Mouse (Mus musculus) ES-Bruce4 (cell line): ENCODE measurements around the gene Nanos3. TPM values are rescaled to one million over a fixed set of nuclear protein-coding genes. Genes with fewer than 3 reads are reported as not detected.

Experiments
- H3K27ac ChIP-seq: 2 replicates; pipeline ENCODE4 v1.5.1; 2012; ENCODE audit warnings: low read length, inconsistent platforms; ENCODE audit not compliant: insufficient read depth
- H3K27me3 ChIP-seq: 2 replicates; pipeline ENCODE4 v1.6.1; 2012; ENCODE audit warnings: mild to moderate bottlenecking, low read length, inconsistent platforms; ENCODE audit not compliant: control insufficient read depth, poor library complexity, insufficient read depth, severe bottlenecking
- H3K36me3 ChIP-seq: 2 replicates; pipeline ENCODE4 v1.6.1; 2012; ENCODE audit warnings: inconsistent platforms, mild to moderate bottlenecking, low read length, moderate library complexity; ENCODE audit not compliant: control insufficient read depth, poor library complexity, insufficient read depth, severe bottlenecking
- H3K4me1 ChIP-seq: one replicate; pipeline ENCODE4 v1.8.1; 2011; ENCODE audit warnings: low read length; ENCODE audit not compliant: control insufficient read depth, insufficient read depth
- H3K4me3 ChIP-seq: 2 replicates; pipeline ENCODE4 v1.5.1; 2011; ENCODE audit warnings: low read depth, mild to moderate bottlenecking, low read length
- H3K9ac ChIP-seq: 2 replicates; pipeline ENCODE4 v1.6.1; 2012; ENCODE audit warnings: low read depth, mild to moderate bottlenecking, inconsistent platforms; ENCODE audit not compliant: poor library complexity, severe bottlenecking
- H3K9me3 ChIP-seq: replicated peaks from 2 replicates; pipeline ENCODE4 v1.6.1; 2012; ENCODE audit warnings: mild to moderate bottlenecking, low read length, inconsistent platforms; ENCODE audit not compliant: control insufficient read depth, poor library complexity, insufficient read depth, severe bottlenecking
- CTCF ChIP-seq: IDR thresholded peaks from one replicate; pipeline ENCODE4 v1.8.1; 2011; ENCODE audit warnings: low read depth, low read length
- EP300 ChIP-seq: IDR thresholded peaks from 2 replicates; pipeline ENCODE4 v1.6.1; 2011; ENCODE audit warnings: low read depth, low read length; ENCODE audit not compliant: insufficient read depth
- POLR2A ChIP-seq: IDR thresholded peaks from one replicate; pipeline ENCODE4 v1.8.1; 2011; ENCODE audit warnings: low read length; ENCODE audit not compliant: insufficient read depth
- polyA plus RNA-seq: library from polyadenylated mRNA; stranded (reverse); fragments of >200 nt; gene quantifications from 2 replicates; pipeline ENCODE4 v1.2.4, GENCODE M21; 2011; ENCODE audit warnings: low read depth; ENCODE audit not compliant: missing spikeins, insufficient read depth, insufficient read length

Nanos3 gene
- polyA plus RNA-seq, 1 experiment, result 3.0 TPM

- H3K4me3 ChIP-seq, result peak within 1 kb of the TSS; percentile 77
- H3K36me3 ChIP-seq, result peaks cover 10% of the 10 kb centered on the region
- peak; percentile 72 for TF ChIP-seq EP300
- TF ChIP-seq CTCF, result no peak
- peak; percentile 78 for TF ChIP-seq POLR2A
- no peaks in the 10 kb centered on the region for H3K9me3 ChIP-seq
- H3K4me1 ChIP-seq, result peaks cover 7% of the 10 kb centered on the region
- peak within 1 kb of the TSS; percentile 70 for H3K9ac ChIP-seq
- H3K27me3 ChIP-seq, result no peaks in the 10 kb centered on the region
- H3K27ac ChIP-seq, result peak within 1 kb of the TSS; percentile 80
Observed at GRCm38 (mm10) chr8:84147769-84148530, 37.1 kb downstream of the Nanos3 start, which contains the start of the genes Cc2d1a and 4930432K21Rik. Gene Cc2d1a, minus strand, starts transcription at chr8:84147936. Gene 4930432K21Rik, plus strand, starts transcription at chr8:84148025.

DNA sequence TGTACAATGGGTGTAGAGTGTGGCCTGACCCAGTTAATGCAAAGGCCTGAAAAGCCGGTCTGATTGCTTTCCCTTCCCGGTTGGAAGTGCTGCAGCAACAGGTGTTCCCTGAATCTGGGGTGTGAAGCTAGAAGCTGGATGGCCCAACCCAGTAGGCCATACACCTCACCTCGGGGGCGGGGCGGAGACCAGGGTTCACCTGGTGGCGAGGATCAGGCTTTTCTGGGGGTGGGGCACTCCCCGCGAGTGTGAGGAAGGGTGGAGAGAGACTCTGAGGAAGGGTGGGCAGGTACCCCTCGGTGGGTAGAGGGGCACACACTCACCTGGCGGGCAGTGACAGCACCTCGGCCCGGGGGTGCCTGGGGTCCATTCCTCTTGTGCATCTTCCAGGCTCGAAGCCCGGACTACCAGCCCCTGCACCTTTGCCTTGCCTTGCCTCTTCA lies 37.7 kb downstream of the Nanos3 start:
- peak; percentile 80 for TF ChIP-seq EP300
- TF ChIP-seq CTCF, result no peak
- Histone ChIP-seq H3K36me3 (peaks cover 16% of the 10 kb centered on the region), H3K4me1 (peaks cover 7% of the 10 kb centered on the region), H3K27me3 (no peaks in the 10 kb centered on the region), H3K9me3 (no peaks in the 10 kb centered on the region), H3K4me3 (peak overlapping the region; percentile 77), H3K9ac (peak overlapping the region; percentile 70), H3K27ac (peak overlapping the region; percentile 52)

DNA sequence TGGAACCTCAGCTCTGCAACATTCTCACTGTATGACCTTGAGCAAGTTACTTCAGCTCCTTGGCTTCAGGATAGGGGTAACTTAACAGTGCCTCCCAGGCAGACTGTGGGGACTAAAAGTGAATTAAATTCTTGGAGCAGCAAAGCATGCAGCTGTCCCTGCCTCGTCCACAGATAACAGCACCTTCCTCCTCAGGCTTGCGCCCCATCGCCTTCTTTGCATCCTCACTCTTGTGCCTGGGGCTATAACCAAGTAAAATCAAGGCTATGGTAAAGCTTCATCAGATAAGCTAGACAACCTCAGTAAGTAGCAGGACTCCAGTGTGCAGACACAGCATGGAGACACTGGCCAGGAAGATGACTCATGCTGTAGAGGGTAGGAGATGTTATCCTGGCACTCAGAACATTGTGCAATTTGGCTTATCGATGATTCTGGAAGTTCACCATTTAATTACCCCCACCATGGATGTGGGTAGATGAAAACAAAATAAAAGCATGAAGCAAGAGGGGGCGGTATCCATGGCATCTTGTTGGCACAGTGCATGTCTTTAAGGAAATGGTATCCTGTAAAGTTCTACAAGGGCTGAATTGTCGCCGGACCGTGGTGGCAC lies 40.3 kb downstream of the Nanos3 start:
- Histone ChIP-seq H3K9ac (no peak overlapping the region), H3K4me1 (peaks cover 4% of the 10 kb centered on the region), H3K27me3 (no peaks in the 10 kb centered on the region), H3K27ac (no peak overlapping the region), H3K36me3 (peaks cover 36% of the 10 kb centered on the region), H3K9me3 (no peaks in the 10 kb centered on the region), H3K4me3 (no peak overlapping the region)
- TF ChIP-seq CTCF (no peak), EP300 (no peak), POLR2A (no peak)

GRCm38 (mm10) chr8:84140838-84141237 lies 44.2 kb downstream of the Nanos3 start:
- Histone ChIP-seq H3K4me3 (no peak overlapping the region), H3K9ac (no peak overlapping the region), H3K4me1 (peaks cover 2% of the 10 kb centered on the region), H3K27ac (no peak overlapping the region), H3K36me3 (peaks cover 68% of the 10 kb centered on the region), H3K9me3 (no peaks in the 10 kb centered on the region), H3K27me3 (no peaks in the 10 kb centered on the region)
- no peak for TF ChIP-seq CTCF
- TF ChIP-seq EP300, result no peak
- TF ChIP-seq POLR2A, result no peak

DNA sequence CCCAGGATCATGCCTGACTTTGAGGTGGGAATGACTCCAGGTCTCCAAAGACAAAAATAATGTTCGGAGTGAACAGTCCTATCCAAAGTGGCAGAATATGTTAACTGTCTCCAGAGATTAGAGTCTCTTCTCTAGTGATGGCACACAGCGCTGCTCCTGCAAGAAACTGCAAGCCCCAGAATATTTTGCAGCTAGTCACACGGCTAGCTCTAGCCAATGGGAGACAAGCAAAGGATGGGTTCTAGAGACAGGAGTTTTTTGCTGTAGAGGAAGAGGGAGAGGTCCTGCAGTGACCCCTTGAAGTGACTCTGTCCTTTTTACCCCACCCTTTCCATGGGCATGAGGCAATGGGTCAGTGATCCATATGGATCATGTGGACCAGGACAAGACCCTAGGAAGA lies 47.2 kb downstream of the Nanos3 start:
- no peak overlapping the region for H3K4me3 ChIP-seq
- no peaks in the 10 kb centered on the region for H3K9me3 ChIP-seq
- TF ChIP-seq CTCF, result no peak
- H3K4me1 ChIP-seq, result no peaks in the 10 kb centered on the region
- no peaks in the 10 kb centered on the region for H3K27me3 ChIP-seq
- no peak overlapping the region for H3K27ac ChIP-seq
- H3K36me3 ChIP-seq, result peaks cover 79% of the 10 kb centered on the region
- H3K9ac ChIP-seq, result no peak overlapping the region

- H3K9me3 ChIP-seq, result no peaks in the 10 kb centered on the region
- H3K4me1 ChIP-seq, result no peaks in the 10 kb centered on the region
- no peaks in the 10 kb centered on the region for H3K27me3 ChIP-seq
- no peak overlapping the region for H3K9ac ChIP-seq
- no peak for TF ChIP-seq EP300
- no peak for TF ChIP-seq POLR2A
- TF ChIP-seq CTCF, result no peak
- H3K27ac ChIP-seq, result no peak overlapping the region
- H3K36me3 ChIP-seq, result peaks cover 39% of the 10 kb centered on the region
- no peak overlapping the region for H3K4me3 ChIP-seq
Observed at GRCm38 (mm10) chr8:84132225-84132624, 52.8 kb downstream of the Nanos3 start.
